Mouse (Mus musculus) Patski (cell line): ENCODE data around the gene Pus7. TPM values are rescaled to one million over a fixed set of nuclear protein-coding genes. Genes with fewer than 3 reads are reported as not detected.

Experiments
- ATAC-seq: fragments of 100-300 bp; one replicate; pipeline ENCODE4 v1.8.0; 2021
- CTCF ChIA-PET: fragments of 350-600 bp; sonication (Branson Sonifier 250); formaldehyde crosslinking; loops from one replicate; lab custom pipeline; 2022; ENCODE audit warnings: inconsistent platforms; lab: Charles Lee
- POLR2A ChIA-PET: fragments of 350-600 bp; sonication (Branson Sonifier 250); formaldehyde crosslinking; loops from one replicate; lab custom pipeline; 2022; ENCODE audit warnings: antibody characterized with exemption, inconsistent platforms; lab: Charles Lee
- DNase-seq: peaks from one replicate; pipeline ENCODE4 v3.0.0-alpha.2; 2011; ENCODE audit warnings: low read depth, low spot score
- H3K27me3 ChIP-seq: fragments of 371-371 bp; one replicate; pipeline ENCODE4 v1.5.1; 2021
- CTCF ChIP-seq: fragments of 100-300 bp; IDR thresholded peaks from one replicate; pipeline ENCODE4 v1.5.1; 2021
- in situ Hi-C: fragments of 300-500 bp; cut with MboI; formaldehyde crosslinking; loops from 3 replicates; pipeline ENCODE4 v1.11.1; 2018; ENCODE audit warnings: low pct_unique_long_range_greater_than_20kb, mixed read lengths
- polyA plus RNA-seq: library from polyadenylated mRNA; unstranded; gene quantifications from one replicate; pipeline ENCODE4 v1.2.3, GENCODE M21; 2021

The Pus7 gene
- polyA plus RNA-seq, 1 experiment from 2014 or later: 41.9 TPM

- H3K27me3 ChIP-seq: no peaks in the 10 kb centered on the region
- ChIA-PET CTCF (interaction anchor here (0.7 to 1.5 kb wide), 7 partner anchors 8 to 43 kb away, joined by 3 to 5 read pairs (median 3); no protein-coding TSS in a partner anchor), POLR2A (no interaction called here)
- peak; percentile 99 for TF ChIP-seq CTCF
- in situ Hi-C loops: no loop called here
- peak; percentile 75 for ATAC-seq
- DNase-seq: peak; percentile 82
These were observed 4.3 kb upstream of the Pus7 start, which contains the start of gene Rint1 for GRCm38 (mm10) chr5:23787536-23788389. TSS of gene Rint1 (plus strand) at chr5:23787711.

DNA sequence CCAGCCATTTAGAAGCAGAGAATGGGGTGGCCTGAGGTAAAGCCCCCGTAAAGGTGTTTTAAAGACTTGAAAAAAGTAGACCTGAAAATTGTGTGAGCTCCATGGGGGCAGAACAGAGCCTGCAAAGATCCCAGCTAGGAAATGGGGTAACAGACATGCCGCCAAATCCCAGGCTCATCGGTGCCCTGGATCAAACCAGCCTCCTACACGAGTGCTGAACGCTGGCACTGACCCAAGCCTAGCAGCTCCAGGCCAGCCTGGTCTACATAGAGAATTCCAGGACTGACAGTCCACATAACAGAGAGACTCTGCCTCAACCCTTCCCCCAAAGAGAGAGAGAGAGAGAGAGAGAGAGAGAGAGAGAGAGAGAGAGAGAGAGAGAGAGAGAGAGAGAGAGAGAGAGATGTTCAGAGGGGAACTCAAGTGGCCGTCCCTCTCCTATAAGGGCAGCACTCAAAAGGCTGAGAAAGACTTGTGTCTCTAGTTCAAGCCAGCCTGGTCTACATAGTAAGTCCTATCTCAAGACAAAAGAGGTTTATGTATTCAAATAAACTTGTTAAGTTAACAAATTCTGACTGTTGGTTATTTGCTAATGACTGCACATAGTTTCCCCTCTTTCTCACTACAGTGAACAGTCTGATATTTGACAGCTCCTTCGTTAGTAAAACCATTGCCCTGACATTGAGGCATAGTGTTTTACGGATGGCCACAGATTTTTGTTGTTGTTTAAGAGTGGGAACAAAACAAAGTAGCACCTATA lies 1.3 kb downstream of the Pus7 start:
- no peaks in the 10 kb centered on the region for H3K27me3 ChIP-seq
- DNase-seq (no peak), ATAC-seq (no peak)
- TF ChIP-seq CTCF: no peak
- POLR2A ChIA-PET: interaction anchor here (0.7 kb wide), 1 partner anchor 156 kb away, joined by 3 read pairs; no protein-coding TSS in a partner anchor
- in situ Hi-C loops: no loop called here
- CTCF ChIA-PET: no interaction called here

DNA sequence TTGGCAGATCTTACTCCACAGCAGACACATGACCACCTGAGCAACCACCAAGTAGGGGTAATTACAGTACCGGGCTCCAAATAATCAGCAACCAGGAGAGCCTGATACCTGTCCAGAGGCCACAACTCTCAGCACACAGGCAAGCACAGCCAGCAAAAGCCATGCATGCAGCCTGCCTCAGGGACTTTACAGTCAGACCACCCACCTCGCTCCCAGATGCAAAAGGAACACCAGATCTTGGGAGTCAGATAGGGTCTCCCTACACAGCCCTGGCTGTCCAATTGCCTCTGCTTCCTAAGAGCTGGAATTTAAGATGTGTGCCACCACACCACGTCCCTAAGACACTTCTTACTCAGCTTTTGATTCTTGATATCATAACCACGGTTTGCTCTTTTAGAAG lies 2.3 kb downstream of the Pus7 start:
- POLR2A ChIA-PET: no interaction called here
- CTCF ChIA-PET: interaction anchor here (0.8 to 1.3 kb wide), 2 partner anchors 22 to 38 kb away, joined by 3 read pairs; no protein-coding TSS in a partner anchor
- no peak for TF ChIP-seq CTCF
- no peak for DNase-seq
- in situ Hi-C loops: no loop called here
- no peak for ATAC-seq
- no peaks in the 10 kb centered on the region for H3K27me3 ChIP-seq

DNA sequence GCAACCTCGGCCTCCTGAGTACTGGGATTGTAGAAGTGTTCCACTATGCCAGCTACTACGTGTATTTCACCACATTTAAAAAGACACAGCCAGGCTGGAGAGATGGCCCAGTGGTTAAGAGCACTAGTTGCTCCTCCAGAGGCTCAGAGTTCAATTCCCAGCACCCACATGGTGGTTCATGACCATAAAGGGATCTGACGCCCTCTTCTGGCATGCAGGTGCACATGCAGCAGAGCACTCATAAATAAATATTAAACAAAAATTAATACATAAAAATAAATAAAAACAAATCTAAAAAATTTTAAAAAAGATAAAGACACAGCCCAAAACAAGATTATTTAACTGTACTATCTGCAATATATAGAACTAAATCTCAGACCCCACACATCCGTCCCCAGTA lies 3.0 kb downstream of the Pus7 start:
- no peak for DNase-seq
- POLR2A ChIA-PET: interaction anchor here (0.6 kb wide), 1 partner anchor 238 kb away, joined by 3 read pairs; no protein-coding TSS in a partner anchor
- in situ Hi-C loops: no loop called here

GRCm38 (mm10) chr5:23774186-23774585 lies 9.3 kb downstream of the Pus7 start:
- ChIA-PET POLR2A (no interaction called here), CTCF (interaction anchor here (0.8 to 1.3 kb wide), 4 partner anchors 8 to 21 kb away, joined by 3 read pairs; partner anchors contain the start of gene Rint1)
- no peaks in the 10 kb centered on the region for H3K27me3 ChIP-seq
- DNase-seq (no peak), ATAC-seq (peak; percentile 17)
- no peak for TF ChIP-seq CTCF
- in situ Hi-C loops: no loop called here

More for the DNA sequence above, 3.0 kb downstream of the Pus7 start:
- CTCF ChIA-PET: interaction anchor here (0.8 to 1.5 kb wide), 3 partner anchors 11 to 38 kb away, joined by 3 read pairs; no protein-coding TSS in a partner anchor
- H3K27me3 ChIP-seq: no peaks in the 10 kb centered on the region
- peak; percentile 56 for TF ChIP-seq CTCF
- ATAC-seq: no peak

DNA sequence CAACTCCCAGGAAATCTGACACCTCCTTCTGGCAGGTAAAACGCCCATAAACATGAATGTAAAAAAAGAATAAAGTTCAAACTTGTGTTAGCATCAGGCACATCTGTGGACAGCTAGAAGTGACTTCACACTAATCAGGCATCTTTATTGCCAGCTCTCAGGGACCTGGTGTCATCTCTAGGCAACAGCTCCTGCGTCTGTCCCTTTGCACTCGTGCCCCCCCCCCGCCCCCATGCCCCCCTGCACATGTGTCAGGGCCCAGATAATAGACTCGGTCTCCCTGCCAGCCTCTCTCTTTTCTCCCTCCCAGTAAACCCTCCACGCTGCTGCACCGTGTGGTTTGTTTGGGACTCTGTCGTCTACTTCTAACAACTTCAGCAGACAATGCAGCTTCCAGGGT lies 12.4 kb downstream of the Pus7 start:
- in situ Hi-C loops: no loop called here
- H3K27me3 ChIP-seq: no peaks in the 10 kb centered on the region
- ChIA-PET POLR2A (no interaction called here), CTCF (interaction anchor here (1.0 kb wide), 1 partner anchor 38 kb away, joined by 3 read pairs; no protein-coding TSS in a partner anchor)
- no peak for TF ChIP-seq CTCF
- ATAC-seq (no peak), DNase-seq (no peak)

- POLR2A ChIA-PET: no interaction called here
- CTCF ChIA-PET: interaction anchor here (0.6 kb wide), 1 partner anchor 10 kb away, joined by 3 read pairs; no protein-coding TSS in a partner anchor
- no peak for TF ChIP-seq CTCF
- in situ Hi-C loops: no loop called here
- no peak for DNase-seq
- H3K27me3 ChIP-seq: no peaks in the 10 kb centered on the region
- no peak for ATAC-seq
These were observed 19.0 kb downstream of the Pus7 start for GRCm38 (mm10) chr5:23764557-23764956.

DNA sequence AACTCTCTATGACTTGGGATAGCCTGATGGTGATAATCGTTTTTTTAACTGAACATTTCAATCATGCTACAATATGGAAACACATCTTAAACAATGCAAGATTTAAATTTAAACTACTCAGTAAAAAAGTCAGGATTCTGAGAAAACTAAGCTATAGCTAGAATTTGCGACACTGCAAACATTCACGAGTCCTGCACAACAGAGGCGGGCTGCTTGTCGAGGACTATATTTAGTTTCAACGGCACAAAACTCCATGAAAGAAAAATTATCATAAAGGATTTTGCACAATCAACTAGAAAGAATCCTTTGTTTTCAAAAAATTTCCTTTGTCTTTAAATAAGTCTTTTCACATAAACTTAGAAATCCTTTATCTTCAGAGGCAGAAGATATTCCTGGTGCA lies 21.0 kb downstream of the Pus7 start:
- ChIA-PET CTCF (interaction anchor here (1.0 kb wide), 1 partner anchor 12 kb away, joined by 3 read pairs; no protein-coding TSS in a partner anchor), POLR2A (no interaction called here)
- DNase-seq (no peak), ATAC-seq (no peak)
- H3K27me3 ChIP-seq: no peaks in the 10 kb centered on the region
- TF ChIP-seq CTCF: no peak
- in situ Hi-C loops: no loop called here

- peak; percentile 66 for TF ChIP-seq CTCF
- in situ Hi-C loops: no loop called here
- peak; percentile 78 for ATAC-seq
- CTCF ChIA-PET: interaction anchor here (0.6 to 1.5 kb wide), 13 partner anchors 9 to 371 kb away, joined by 3 to 9 read pairs (median 3); no protein-coding TSS in a partner anchor
- no peaks in the 10 kb centered on the region for H3K27me3 ChIP-seq
- POLR2A ChIA-PET: no interaction called here
- no peak for DNase-seq
These were observed 24.9 kb downstream of the Pus7 start for GRCm38 (mm10) chr5:23758633-23759032.

DNA sequence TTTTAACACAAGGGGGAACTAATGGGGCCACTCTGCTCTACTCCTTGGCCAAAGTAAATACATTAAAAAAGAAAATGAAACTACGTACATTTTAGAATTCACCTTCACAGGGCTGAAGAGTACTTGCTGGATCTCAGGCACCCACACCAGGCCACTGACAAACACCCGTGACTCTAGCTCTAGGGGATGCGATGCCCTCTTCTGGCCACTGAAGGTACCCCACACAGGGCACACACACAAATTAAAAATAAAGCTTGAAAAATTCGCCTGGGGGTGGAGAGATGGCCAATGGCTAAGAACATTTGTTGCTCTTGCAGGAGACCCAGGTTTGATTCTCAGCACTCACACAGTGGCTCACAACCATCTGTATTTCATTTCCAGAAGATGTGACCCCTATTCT lies 27.1 kb downstream of the Pus7 start:
- POLR2A ChIA-PET: no interaction called here
- ATAC-seq (no peak), DNase-seq (no peak)
- peak; percentile 47 for TF ChIP-seq CTCF
- in situ Hi-C loops: no loop called here
- H3K27me3 ChIP-seq: no peaks in the 10 kb centered on the region
- CTCF ChIA-PET: interaction anchor here (1.1 kb wide), 1 partner anchor 10 kb away, joined by 5 read pairs; no protein-coding TSS in a partner anchor
